Mouse (Mus musculus) erythroid progenitor cell, adult 5-6 weeks (primary cell): Measurements from ENCODE around the gene Fgf22. TPM values are rescaled to one million over a fixed set of nuclear protein-coding genes. Genes with fewer than 3 reads are reported as not detected.
"Not testable (repeated sequence)": the region's sequence is repeated elsewhere in the genome, so short reads cannot be mapped to it uniquely, and the experiment has no call there.

Experiments used
- ATAC-seq: replicated peaks from 2 replicates; pipeline ENCODE4 v1.8.0; 2016; ENCODE audit warnings: moderate number of reproducible peaks, mild to moderate bottlenecking, moderate TSS enrichment, inconsistent platforms; ENCODE audit not compliant: poor library complexity, low FRiP score, severe bottlenecking
- total RNA-seq, 2 experiments: library from RNA; stranded (forward) in 1 of 2; stranded (reverse) in 1 of 2; fragments of 150-400 nt in 1 of 2; fragments of 186-747, 209-891 nt in 1 of 2; gene quantifications; 2 replicates each; pipeline versions ENCODE4 v1.2.3 to v1.2.4; 2015 to 2017; ENCODE audit warnings: low replicate concordance in 2 of 2

The Fgf22 gene
- total RNA-seq, 2 experiments from 2014 or later: not detected

DNA sequence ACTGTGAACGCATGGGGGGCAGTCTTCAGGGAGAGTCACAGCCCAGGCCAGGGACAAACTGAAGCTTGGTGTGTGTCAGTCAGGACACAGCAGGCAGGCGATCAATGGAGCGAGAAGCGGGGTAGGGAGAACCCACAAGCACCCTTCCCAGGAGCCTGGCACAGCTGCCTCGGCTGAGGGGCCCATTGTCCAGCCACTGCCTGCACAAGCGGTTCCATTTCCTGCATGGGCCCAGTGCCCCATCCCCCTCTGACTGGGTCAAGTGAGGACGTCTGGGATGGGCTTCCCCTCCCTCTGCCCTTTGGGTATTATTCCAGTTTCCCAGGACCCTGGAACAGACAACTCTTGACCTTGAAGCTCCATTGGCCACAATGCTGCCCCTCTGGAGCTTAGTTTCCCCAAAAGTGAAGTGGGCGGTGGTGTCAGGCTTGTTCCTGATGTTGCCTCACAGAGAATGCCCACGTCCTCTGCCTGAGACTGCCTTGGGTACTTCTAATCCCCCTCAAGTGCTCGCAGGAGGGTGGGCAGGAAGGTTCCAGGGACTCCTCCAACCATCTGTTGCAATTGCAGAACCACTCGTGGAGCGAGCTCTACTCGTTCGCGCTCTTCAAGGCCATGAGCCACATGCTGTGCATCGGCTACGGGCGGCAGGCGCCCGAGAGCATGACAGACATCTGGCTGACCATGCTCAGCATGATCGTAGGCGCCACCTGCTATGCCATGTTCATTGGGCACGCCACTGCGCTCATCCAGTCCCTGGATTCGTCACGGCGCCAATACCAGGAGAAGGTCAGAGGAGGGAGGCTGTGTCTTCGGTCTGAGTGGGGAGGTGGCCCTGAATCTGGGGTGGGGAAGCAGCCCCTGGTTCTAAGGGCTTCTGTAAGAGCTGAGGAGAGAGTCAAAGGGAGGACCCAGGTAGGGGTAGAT, 26.3 kb upstream of the Fgf22 start:
- ATAC-seq: no peak

DNA sequence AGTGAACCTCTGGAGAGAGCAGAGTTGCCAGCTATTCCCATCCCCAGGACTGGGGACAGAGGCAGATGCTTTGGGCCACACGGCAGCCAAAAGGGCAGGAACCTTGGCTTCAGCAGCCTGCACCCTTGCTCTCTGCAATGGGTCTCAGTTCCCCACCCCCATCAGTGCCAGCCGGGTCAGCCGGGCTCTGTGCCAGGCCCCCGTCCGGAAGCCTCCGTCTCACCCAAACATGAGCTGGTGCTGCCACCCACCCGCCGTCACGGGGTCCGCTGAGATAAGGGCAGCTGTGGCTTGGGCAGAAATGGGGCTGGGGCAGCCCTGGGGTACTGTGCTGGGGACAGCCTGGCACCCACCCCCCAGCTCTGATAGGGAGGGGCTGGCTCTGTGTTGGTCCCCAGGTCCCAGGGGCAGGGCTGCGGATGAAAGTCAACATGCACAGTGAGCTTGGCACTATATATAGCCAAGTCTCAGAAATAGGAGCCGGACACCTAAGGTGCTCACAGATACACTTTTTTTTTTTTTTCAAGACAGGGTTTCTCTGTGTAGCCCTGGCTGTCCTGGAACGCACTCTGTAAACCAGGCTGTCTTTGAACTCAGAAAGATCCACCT, 25.4 kb upstream of the Fgf22 start:
- no peak for ATAC-seq

- no peak for ATAC-seq
Measured at GRCm38 (mm10) chr10:79732500-79732899, 22.4 kb upstream of the Fgf22 start.

DNA sequence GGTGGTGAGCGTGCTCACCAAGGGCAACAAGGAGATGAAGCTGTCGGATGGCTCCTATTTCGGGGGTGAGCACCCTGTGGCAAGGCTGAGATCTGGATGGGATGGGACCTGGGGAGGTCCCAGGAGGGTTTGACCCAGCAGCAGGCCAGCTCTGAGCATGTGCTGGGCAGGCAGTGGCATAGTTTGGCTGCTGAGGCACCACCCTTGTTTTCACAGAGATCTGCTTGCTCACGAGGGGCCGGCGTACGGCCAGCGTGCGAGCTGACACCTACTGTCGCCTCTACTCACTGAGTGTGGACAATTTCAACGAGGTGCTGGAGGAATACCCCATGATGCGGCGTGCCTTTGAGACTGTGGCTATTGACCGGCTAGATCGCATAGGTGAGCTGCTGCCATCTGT, 21.0 kb upstream of the Fgf22 start:
- no peak for ATAC-seq

GRCm38 (mm10) chr10:79735361-79735760, 19.5 kb upstream of the Fgf22 start:
- no peak for ATAC-seq

DNA sequence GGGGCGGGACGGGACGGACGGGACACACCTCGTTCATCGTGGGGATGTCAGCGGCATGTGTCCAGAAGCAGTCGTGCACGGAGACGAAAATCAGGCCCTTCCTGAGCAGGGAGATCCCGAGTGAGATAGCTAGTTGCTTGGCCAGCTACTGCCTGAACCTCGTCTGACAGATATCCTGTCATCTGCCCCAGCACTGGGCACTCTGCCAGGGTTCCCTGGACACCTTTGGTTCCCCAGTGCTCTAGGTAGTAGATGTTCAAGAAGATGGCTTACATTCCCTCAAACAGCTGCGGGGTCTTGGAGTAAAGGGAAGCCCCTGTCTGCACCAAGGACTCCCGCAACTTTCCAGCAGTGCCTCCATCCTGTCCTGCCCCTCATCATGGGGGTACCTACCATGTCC, 18.2 kb upstream of the Fgf22 start:
- no peak for ATAC-seq

- ATAC-seq: peak; percentile 67; the same call in 1 of the 2 replicates
Measured at GRCm38 (mm10) chr10:79738259-79738658, 16.6 kb upstream of the Fgf22 start.

DNA sequence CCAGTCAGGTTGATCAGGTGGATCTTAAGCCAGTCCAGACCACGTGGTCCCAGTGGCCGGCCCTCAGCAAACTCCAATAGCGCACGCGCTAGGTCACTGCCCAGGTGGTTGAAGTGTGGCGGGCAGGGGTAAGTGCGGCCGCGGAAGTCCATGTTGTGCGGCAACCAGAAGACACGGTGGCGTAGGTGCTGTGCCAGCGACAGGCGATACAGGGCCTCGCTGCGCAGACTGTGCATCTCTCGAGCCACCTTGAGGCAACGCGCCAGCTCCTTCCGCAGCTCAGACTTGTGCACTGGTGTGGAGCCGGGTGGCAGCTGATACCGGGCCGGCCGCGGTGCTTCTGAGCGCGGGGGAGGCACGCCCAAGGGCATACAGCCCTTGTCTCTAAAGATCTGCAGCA, 15.6 kb upstream of the Fgf22 start:
- ATAC-seq: no peak

DNA sequence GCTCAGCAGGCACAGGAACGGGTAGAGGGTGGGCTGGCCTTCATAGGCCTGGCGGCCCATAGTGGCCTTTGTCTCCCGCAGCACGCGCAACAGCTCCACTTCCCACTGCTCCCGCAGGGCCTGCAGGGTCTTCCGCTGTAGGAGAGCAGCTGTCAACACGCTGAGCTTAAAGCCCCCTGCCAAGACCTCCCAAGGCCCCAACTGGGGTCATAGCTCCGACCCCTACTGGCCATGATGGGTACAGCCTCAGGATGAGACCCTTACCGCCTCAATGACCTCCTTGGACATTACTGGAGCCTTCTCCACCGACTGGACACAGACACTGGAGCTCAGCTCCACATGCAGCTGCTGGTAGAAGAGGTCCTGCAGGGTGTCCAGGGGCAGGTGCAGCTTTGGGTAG, 14.0 kb upstream of the Fgf22 start:
- no peak for ATAC-seq

GRCm38 (mm10) chr10:79743161-79743560, 11.7 kb upstream of the Fgf22 start:
- ATAC-seq: no peak

GRCm38 (mm10) chr10:79743650-79744365, 11.1 kb upstream of the Fgf22 start:
- ATAC-seq: no peak

DNA sequence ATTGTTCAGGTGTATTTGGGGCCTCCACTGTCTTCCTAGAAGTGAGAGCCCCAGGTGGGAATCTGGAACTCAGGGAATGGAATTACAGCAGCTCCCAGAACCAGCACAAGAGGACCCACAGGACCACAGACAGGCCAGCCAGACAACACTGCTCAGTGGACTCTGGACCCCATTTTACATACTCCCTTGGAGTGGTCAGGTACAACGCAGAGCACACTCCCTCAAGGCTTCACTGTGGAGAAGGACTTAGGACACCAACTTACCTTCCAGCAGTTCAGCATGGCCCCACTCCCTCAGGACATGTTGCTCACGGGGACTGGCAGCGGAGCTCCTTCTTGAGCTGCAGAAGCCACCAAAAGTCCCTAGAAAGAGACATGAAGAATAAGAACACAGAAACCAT, 9.5 kb upstream of the Fgf22 start:
- no peak for ATAC-seq

DNA sequence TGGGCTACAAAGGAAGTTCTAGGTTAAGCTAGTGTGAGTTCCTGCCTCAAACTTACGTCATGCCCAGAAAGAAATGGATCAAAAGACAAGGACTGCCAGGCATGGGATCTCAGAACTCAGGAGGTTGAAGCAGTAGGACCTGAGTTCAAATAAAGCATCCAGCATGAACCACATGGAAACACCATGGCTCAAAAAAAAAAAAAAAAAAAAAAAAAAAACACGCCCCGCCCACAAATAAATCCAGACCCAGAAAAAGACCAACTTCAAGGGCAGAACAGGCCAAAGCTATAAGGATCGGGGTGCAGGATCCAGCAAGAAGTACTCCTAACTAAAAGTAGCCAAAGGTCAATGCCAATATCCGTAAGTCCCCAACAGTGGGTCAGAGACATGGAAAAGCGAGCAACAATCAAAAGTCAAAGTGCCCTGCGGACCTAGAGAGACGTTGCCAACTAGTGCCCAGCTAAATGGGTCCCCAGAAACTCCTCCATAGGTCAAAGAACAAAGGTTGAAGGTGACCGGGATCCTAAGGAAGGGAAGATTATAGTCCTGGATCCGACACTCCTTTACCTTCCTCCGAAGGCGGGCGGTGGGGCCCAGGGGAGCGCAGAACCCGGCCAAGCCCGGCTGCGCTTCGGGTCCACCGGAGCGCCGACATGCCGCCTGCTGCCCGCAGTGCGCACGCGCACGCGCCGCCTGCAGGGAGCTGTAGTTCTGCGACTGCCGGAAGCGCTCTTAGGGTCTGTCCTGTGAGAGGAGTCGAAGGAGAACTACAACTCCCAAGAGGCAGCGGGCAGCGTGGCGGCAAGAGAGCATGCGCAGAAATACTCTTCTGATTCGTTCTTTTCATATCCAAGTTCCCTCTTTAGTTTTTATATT, 8.7 kb upstream of the Fgf22 start, which contains the start of gene Polrmt:
Gene Polrmt, minus strand, starts transcription at position 684 of the 876 bp plus-strand sequence.
- peak; percentile 95 for ATAC-seq

DNA sequence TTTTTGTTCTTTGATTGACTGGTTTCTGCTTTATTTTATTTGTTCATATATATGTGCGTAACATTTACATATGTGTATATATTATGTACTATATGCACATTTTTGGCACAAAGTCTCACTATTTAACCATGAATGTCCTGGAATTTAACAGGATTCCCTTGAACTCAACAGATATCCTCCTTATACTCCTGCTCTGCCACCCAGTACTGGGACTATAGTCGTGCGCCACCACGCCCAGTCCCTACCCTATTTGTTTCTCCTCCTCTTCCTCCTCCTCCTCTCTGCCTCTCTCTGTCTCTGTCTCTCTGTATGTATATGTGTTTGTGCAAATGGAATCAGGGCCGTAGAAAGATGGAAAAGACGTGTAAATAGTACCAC, 8.1 kb upstream of the Fgf22 start:
- peak; percentile 80 for ATAC-seq

DNA sequence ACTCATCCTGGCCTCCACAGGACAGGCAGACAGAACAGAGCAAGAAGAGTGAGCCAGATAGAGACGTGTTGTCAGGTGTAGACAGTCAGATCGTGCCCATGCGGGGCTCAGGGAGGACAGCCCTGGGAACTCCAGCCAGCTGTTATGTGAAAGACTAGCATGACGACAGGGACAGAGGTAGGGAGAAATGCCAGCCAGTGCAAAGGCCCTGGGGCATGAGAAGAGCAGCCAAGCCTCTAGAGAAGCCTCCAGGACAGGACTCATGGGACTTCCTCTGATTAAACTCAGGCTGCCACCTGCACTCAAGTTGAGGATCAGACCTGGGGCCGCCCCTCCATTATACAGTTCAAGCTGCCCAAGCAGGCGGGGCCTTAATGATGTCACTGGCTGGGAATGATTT, 6.4 kb upstream of the Fgf22 start:
- ATAC-seq: no peak

DNA sequence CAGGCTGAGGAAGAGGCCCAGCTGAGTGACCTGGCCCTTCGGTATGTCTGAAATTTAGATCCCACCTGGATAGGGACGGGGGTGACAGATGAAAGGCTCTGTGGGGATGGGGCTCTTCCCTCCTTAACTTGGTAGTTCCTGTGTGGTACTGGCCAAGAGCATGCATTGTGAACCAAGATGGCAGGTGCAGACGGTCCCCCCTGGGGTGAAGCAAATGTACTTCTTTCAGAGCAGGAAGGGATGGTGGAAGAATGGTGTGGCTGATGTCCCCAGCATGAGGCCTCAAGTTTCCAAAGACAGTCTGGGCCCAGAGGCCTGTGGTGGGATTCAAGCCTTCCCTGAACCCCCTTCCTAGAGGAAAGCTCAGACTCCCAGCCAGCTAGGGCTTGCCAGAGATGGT, 978 bp downstream of the Fgf22 start:
- no peak for ATAC-seq

- no peak for ATAC-seq
Measured at GRCm38 (mm10) chr10:79756660-79757059, 1.8 kb downstream of the Fgf22 start.

- not testable (repeated sequence) for ATAC-seq
Measured at GRCm38 (mm10) chr10:79759675-79760074, 4.8 kb downstream of the Fgf22 start.

GRCm38 (mm10) chr10:79760603-79761143, 5.8 kb downstream of the Fgf22 start:
- ATAC-seq: no peak
